Mouse (Mus musculus) spleen, postnatal 10 days (tissue): ENCODE measurements around the gene Apc2.
"Not testable (repeated sequence)": the region's sequence is repeated elsewhere in the genome, so short reads cannot be mapped to it uniquely, and the experiment has no call there.

ENCODE experiments used
- DNase-seq, 2 experiments: peaks; one replicate each; pipeline ENCODE4 v3.0.0; 2021 to 2022; ENCODE audit warnings: low spot score in 2 of 2

The Apc2 gene

GRCm38 (mm10) chr10:80295618-80296425, at the start of gene Apc2:
TSS of gene Apc2 (plus strand) at chr10:80295977.
- DNase-seq: peak; percentile 64 to 82

GRCm38 (mm10) chr10:80247849-80248248, 47.9 kb upstream of the Apc2 start:
- no peak for DNase-seq

GRCm38 (mm10) chr10:80248437-80248836, 47.3 kb upstream of the Apc2 start:
- DNase-seq: not testable (repeated sequence)

- DNase-seq: peak; percentile 94 to 96
Observed at GRCm38 (mm10) chr10:80248971-80249640, 46.7 kb upstream of the Apc2 start, which contains the start of gene Ndufs7. TSS of gene Ndufs7 (plus strand) at chr10:80249121.

- DNase-seq: no peak
Observed at GRCm38 (mm10) chr10:80250059-80250458, 45.7 kb upstream of the Apc2 start.

- no peak for DNase-seq
Observed at GRCm38 (mm10) chr10:80250573-80250972, 45.2 kb upstream of the Apc2 start.

- DNase-seq: no peak
Observed at GRCm38 (mm10) chr10:80252011-80252410, 43.8 kb upstream of the Apc2 start.

GRCm38 (mm10) chr10:80252493-80253274, 43.1 kb upstream of the Apc2 start:
- no peak for DNase-seq

- DNase-seq: no peak
Observed at GRCm38 (mm10) chr10:80253551-80253950, 42.2 kb upstream of the Apc2 start.

GRCm38 (mm10) chr10:80254331-80255297, 41.2 kb upstream of the Apc2 start:
- DNase-seq: no peak

- DNase-seq: no peak
Observed at GRCm38 (mm10) chr10:80255881-80256535, 39.8 kb upstream of the Apc2 start.

- DNase-seq: no peak
Observed at GRCm38 (mm10) chr10:80257936-80258335, 37.8 kb upstream of the Apc2 start.

- DNase-seq: no peak
Observed at GRCm38 (mm10) chr10:80258752-80259462, 36.9 kb upstream of the Apc2 start.

- DNase-seq: no peak
Observed at GRCm38 (mm10) chr10:80259463-80259805, 36.3 kb upstream of the Apc2 start.

- DNase-seq: no peak
Observed at GRCm38 (mm10) chr10:80259861-80260641, 35.7 kb upstream of the Apc2 start.

- DNase-seq: peak; percentile 96 to 98
Observed at GRCm38 (mm10) chr10:80260642-80261584, 34.9 kb upstream of the Apc2 start, which contains the start of the genes Gamt and Dazap1. TSS of gene Gamt (minus strand) at chr10:80261012. TSS of gene Dazap1 (plus strand) at chr10:80261486.

GRCm38 (mm10) chr10:80261585-80261968, 34.2 kb upstream of the Apc2 start:
- DNase-seq: peak; percentile 87 to 96

GRCm38 (mm10) chr10:80262169-80262568, 33.6 kb upstream of the Apc2 start:
- no peak for DNase-seq
